Mouse (Mus musculus): ENCODE measurements around the gene Efcc1. TPM values are rescaled to one million over a fixed set of nuclear protein-coding genes. Genes with fewer than 3 reads are reported as not detected.

Gene Efcc1
- 2.0 TPM in 2 replicates for polyA plus RNA-seq (2015; fragmentation: Nextera tagmentation; extraction: Ambion mirVana)

GRCm38 (mm10) chr6:87730591-87731462 lies at the start of gene Efcc1:
Gene Efcc1, plus strand, starts transcription at chr6:87730869.
- peak within 1 kb of the TSS; percentile 32 for H3K27ac ChIP-seq (replicated peaks)
- H3K36me3 ChIP-seq: no peaks in the 10 kb centered on the region
- peaks cover 36% of the 10 kb centered on the region for H3K4me1 ChIP-seq
- peak within 1 kb of the TSS; percentile 59 for H3K9ac ChIP-seq (replicated peaks)
- H3K27me3 ChIP-seq: peaks cover 63% of the 10 kb centered on the region
- WGBS: under 1% methylated on average over 90 of the region's 90 CpGs
- peak; percentile 65 for ATAC-seq (replicated peaks)
- no peaks in the 10 kb centered on the region for H3K9me3 ChIP-seq
- peak within 1 kb of the TSS; percentile 55 for H3K4me3 ChIP-seq
- H3K4me2 ChIP-seq (replicated peaks): peak within 1 kb of the TSS; percentile 88

DNA sequence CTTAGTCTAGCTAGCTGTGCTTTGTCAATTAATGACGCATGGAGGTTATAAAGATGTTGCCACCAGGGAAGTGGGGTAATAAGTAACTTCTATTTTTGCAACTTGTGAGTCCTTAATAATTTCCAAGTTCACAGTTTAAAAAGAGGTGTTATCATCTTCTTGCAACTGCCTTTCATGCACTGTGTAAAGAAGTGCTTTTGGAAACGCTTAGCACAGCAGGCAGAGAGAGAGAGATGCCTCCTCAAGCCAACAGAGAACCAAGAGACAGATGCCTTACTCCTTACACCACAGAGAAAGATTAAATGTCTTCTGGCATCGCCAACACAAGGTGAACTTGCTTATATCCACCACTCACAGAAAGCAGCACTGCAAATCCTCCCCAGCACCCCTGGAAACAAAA lies 34.7 kb upstream of the Efcc1 start:
- no peak overlapping the region for H3K4me2 ChIP-seq (replicated peaks)
- no peak overlapping the region; the same call in 1 of the 2 replicates for H3K27ac ChIP-seq (replicated peaks)
- H3K27me3 ChIP-seq: no peaks in the 10 kb centered on the region
- H3K4me1 ChIP-seq: no peaks in the 10 kb centered on the region
- WGBS: 83% methylated on average over 3 of the region's 3 CpGs
- no peaks in the 10 kb centered on the region for H3K36me3 ChIP-seq
- no peak overlapping the region for H3K9ac ChIP-seq (replicated peaks)
- no peak overlapping the region for H3K4me3 ChIP-seq
- no peak for ATAC-seq (replicated peaks)
- H3K9me3 ChIP-seq: peaks cover 3% of the 10 kb centered on the region; the same call in 1 of the 2 replicates

GRCm38 (mm10) chr6:87696544-87696943 lies 34.1 kb upstream of the Efcc1 start:
- no peak; the same call in 1 of the 2 replicates for ATAC-seq (replicated peaks)
- no peak overlapping the region for H3K9ac ChIP-seq (replicated peaks)
- H3K4me1 ChIP-seq: no peaks in the 10 kb centered on the region
- H3K4me2 ChIP-seq (replicated peaks): no peak overlapping the region
- H3K27me3 ChIP-seq: no peaks in the 10 kb centered on the region
- H3K36me3 ChIP-seq: no peaks in the 10 kb centered on the region
- 67% methylated on average over 4 of the region's 4 CpGs for WGBS
- H3K27ac ChIP-seq (replicated peaks): 0 out of 2 replicates have a peak overlapping the region, but pooled peaks have one; percentile 19
- no peak overlapping the region for H3K4me3 ChIP-seq
- H3K9me3 ChIP-seq: peaks cover 3% of the 10 kb centered on the region; the same call in 1 of the 2 replicates

- no peak overlapping the region for H3K9ac ChIP-seq (replicated peaks)
- H3K9me3 ChIP-seq: no peaks in the 10 kb centered on the region
- ATAC-seq (replicated peaks): no peak
- 53% methylated on average over 3 of the region's 3 CpGs for WGBS
- H3K27ac ChIP-seq (replicated peaks): no peak overlapping the region
- no peak overlapping the region for H3K4me2 ChIP-seq (replicated peaks)
- no peaks in the 10 kb centered on the region for H3K36me3 ChIP-seq
- H3K4me3 ChIP-seq: no peak overlapping the region
- no peaks in the 10 kb centered on the region for H3K27me3 ChIP-seq
- H3K4me1 ChIP-seq: no peaks in the 10 kb centered on the region
Observed at GRCm38 (mm10) chr6:87706246-87706645, 24.4 kb upstream of the Efcc1 start.

- Histone ChIP-seq H3K9ac (replicated peaks) (no peak overlapping the region), H3K36me3 (no peaks in the 10 kb centered on the region), H3K4me3 (no peak overlapping the region), H3K9me3 (no peaks in the 10 kb centered on the region), H3K4me1 (no peaks in the 10 kb centered on the region), H3K27me3 (no peaks in the 10 kb centered on the region), H3K27ac (replicated peaks) (no peak overlapping the region), H3K4me2 (replicated peaks) (no peak overlapping the region)
- ATAC-seq (replicated peaks): no peak
- whole genome bisulfite sequencing: 93% methylated on average over 4 of the region's 4 CpGs
Observed at GRCm38 (mm10) chr6:87712311-87712710, 18.4 kb upstream of the Efcc1 start.

DNA sequence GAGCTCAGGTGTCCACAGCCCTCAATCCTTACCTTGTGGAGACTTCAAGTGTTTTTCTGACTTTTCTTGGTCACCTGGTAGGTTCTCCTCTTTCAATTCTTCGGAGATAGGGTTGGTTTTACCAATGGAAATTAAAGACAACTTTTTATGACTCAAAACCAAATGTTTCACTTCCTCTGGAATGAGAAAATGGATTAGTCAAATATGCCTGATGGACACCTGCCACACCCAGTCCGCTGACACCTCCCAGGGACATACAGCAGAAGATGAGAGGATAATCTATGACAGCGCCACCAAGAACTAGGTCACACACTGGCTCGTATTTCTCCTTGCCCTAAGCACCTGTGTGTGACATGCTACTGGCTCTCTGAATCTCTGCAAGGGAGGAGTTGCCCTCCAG lies 16.6 kb upstream of the Efcc1 start:
- Histone ChIP-seq H3K4me1 (no peaks in the 10 kb centered on the region), H3K4me2 (replicated peaks) (no peak overlapping the region), H3K27me3 (no peaks in the 10 kb centered on the region), H3K4me3 (no peak overlapping the region), H3K9me3 (no peaks in the 10 kb centered on the region), H3K27ac (replicated peaks) (no peak overlapping the region), H3K9ac (replicated peaks) (no peak overlapping the region), H3K36me3 (no peaks in the 10 kb centered on the region)
- WGBS: 85% methylated on average over 4 of the region's 4 CpGs
- no peak for ATAC-seq (replicated peaks)

GRCm38 (mm10) chr6:87722631-87723030 lies 8.0 kb upstream of the Efcc1 start:
- Histone ChIP-seq H3K4me2 (replicated peaks) (no peak overlapping the region; the same call in 1 of the 2 replicates), H3K4me3 (no peak overlapping the region), H3K4me1 (peaks cover 6% of the 10 kb centered on the region), H3K9me3 (no peaks in the 10 kb centered on the region), H3K27ac (replicated peaks) (no peak overlapping the region), H3K9ac (replicated peaks) (no peak overlapping the region), H3K36me3 (no peaks in the 10 kb centered on the region), H3K27me3 (no peaks in the 10 kb centered on the region)
- WGBS: 3% methylated on average over 13 of the region's 13 CpGs
- ATAC-seq (replicated peaks): peak; percentile 69

DNA sequence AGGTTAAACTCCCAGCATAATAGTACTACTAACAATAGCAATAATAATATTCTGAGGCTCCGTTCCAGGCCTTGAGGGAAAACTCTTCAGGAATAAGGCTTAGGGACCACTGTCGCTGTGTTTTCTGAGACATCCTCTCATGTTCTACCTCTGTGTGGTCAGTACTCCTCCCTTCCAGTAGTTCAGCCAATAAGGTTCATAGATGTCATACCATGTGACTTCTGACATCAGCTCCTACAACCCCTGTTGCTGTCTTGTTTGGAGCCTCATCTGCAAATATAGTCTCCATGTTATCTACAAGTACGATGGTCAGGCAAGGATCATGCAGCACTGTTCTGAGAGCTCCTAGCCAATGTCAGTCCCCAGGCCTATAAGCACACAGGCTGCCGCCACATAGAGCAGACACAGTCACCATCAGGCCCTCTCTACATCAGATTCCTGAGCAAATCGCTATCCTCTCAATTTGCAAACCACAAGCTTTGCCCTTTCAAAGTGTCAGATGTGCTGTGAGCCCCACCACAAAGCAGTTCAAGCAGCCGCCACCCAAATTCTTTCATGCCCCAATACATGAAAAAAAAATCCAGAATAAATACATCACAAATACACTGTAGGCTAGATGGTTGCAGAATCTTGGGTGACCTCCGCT lies 5.3 kb upstream of the Efcc1 start:
- Histone ChIP-seq H3K27me3 (peaks cover 20% of the 10 kb centered on the region), H3K27ac (replicated peaks) (no peak overlapping the region), H3K4me2 (replicated peaks) (no peak overlapping the region), H3K9me3 (no peaks in the 10 kb centered on the region), H3K9ac (replicated peaks) (no peak overlapping the region), H3K4me3 (no peak overlapping the region), H3K36me3 (no peaks in the 10 kb centered on the region), H3K4me1 (peaks cover 10% of the 10 kb centered on the region)
- 71% methylated on average over 7 of the region's 7 CpGs for WGBS
- no peak for ATAC-seq (replicated peaks)

- Histone ChIP-seq H3K36me3 (no peaks in the 10 kb centered on the region), H3K9ac (replicated peaks) (no peak overlapping the region), H3K27me3 (peaks cover 47% of the 10 kb centered on the region), H3K4me2 (replicated peaks) (no peak overlapping the region), H3K27ac (replicated peaks) (no peak overlapping the region), H3K4me3 (no peak overlapping the region), H3K9me3 (no peaks in the 10 kb centered on the region), H3K4me1 (peaks cover 30% of the 10 kb centered on the region)
- WGBS: 70% methylated on average over 3 of the region's 3 CpGs
- ATAC-seq (replicated peaks): no peak
Observed at GRCm38 (mm10) chr6:87728102-87728501, 2.6 kb upstream of the Efcc1 start.

GRCm38 (mm10) chr6:87730141-87730540 lies 528 bp upstream of the Efcc1 start:
- peak overlapping the region; percentile 59; the same call in 1 of the 2 replicates for H3K9ac ChIP-seq (replicated peaks)
- no peaks in the 10 kb centered on the region for H3K36me3 ChIP-seq
- no peak overlapping the region for H3K27ac ChIP-seq (replicated peaks)

DNA sequence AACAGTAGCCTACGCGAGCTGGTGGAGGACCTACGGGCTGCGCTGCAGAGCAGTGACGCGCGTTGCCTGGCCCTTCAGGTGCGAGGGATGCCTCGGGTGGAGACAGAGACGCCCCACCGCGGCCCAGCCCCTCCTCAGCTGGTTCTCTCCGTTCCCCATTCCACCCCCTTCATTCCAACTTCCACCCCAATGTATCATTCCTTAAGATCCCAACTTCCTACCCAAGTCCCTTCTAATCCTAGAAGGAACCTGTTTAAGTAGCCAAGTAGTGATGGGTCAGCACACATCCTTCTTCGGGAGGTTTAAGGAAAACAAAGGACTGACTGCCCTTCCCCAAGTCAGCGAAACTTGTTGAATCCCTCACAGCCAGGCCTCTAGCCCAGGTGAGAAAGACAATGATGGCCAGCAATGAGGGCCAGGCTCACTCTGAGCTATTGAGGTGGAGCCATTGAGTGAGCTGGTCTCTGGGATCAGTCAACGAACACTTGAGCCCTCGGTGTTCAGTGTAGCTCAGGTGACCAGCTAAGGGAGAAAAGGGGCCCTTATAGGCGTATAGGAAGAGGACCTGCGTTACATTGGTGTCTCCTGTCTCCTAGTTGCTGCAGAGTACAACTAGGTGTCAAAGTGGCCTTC lies 910 bp downstream of the Efcc1 start:
- no peaks in the 10 kb centered on the region for H3K36me3 ChIP-seq
- H3K27me3 ChIP-seq: peaks cover 63% of the 10 kb centered on the region
- peak overlapping the region; percentile 88 for H3K4me2 ChIP-seq (replicated peaks)
- peaks cover 36% of the 10 kb centered on the region for H3K4me1 ChIP-seq
- H3K27ac ChIP-seq (replicated peaks): peak overlapping the region; percentile 32; the same call in 1 of the 2 replicates
- no peaks in the 10 kb centered on the region for H3K9me3 ChIP-seq
- peak overlapping the region; percentile 59 for H3K9ac ChIP-seq (replicated peaks)
- WGBS: under 1% methylated on average over 19 of the region's 19 CpGs
- H3K4me3 ChIP-seq: peak overlapping the region; percentile 55
- peak; percentile 49; the same call in 1 of the 2 replicates for ATAC-seq (replicated peaks)

More at GRCm38 (mm10) chr6:87730141-87730540, 528 bp upstream of the Efcc1 start:
- 17% methylated on average over 13 of the region's 13 CpGs for WGBS
- ATAC-seq (replicated peaks): no peak
- H3K27me3 ChIP-seq: peaks cover 61% of the 10 kb centered on the region
- H3K9me3 ChIP-seq: no peaks in the 10 kb centered on the region
- peak overlapping the region; percentile 88 for H3K4me2 ChIP-seq (replicated peaks)
- peaks cover 36% of the 10 kb centered on the region for H3K4me1 ChIP-seq
- peak overlapping the region; percentile 55 for H3K4me3 ChIP-seq
